Mouse (Mus musculus): ENCODE data around the gene 4932438H23Rik. TPM values are rescaled to one million over a fixed set of nuclear protein-coding genes. Genes with fewer than 3 reads are reported as not detected.

Gene 4932438H23Rik
- polyA plus RNA-seq, 1 experiment from 2014 or later = 0.09 TPM

DNA sequence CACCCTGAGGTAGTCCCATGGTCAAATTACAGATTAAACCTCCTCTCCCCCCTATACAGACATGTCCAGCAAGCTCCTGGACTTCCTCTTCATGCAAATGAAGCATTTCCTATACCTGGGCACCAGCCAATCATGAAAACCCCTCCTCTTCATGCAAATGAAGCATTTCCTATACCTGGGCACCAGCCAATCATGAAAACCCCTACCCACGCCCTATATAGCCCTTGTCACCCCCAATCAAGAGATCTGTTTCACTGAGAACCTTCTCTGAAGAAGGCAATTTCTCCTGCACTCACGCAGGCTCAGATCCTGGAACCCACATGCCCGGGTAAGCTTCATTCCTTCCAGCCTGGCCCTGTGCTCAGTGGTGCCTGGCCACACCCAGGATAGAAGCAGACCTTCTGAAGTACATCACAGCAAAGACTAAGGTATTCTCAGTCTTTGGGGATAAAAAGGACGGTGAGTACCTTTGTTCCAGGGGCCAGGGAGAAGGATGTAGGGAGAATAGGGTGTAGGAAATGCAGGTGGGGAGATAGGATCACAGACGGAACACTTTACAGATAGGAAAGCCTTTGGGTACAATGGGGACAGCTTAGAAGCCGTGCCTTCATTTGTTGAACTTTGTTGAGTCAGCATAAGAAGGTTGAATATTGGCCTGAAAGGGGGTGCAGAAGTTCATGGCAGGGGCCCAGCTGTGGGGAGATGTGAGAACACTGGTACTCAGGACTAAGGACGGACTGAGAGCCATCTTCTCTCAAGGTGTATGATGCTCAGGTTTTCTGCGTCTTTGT is 32.0 kb upstream of the 4932438H23Rik start:
- Histone ChIP-seq H3K9me3 (ENCODE audit: low read length) (no peaks in the 10 kb centered on the region), H3K9ac (replicated peaks; ENCODE audit: low read length) (no peak overlapping the region), H3K36me3 (ENCODE audit: insufficient read depth, low read length) (no peaks in the 10 kb centered on the region), H3K4me1 (ENCODE audit: insufficient read depth, low read length) (no peaks in the 10 kb centered on the region), H3K27ac (ENCODE audit: low read length) (no peak overlapping the region), H3K4me3 (ENCODE audit: low read length) (no peak overlapping the region), H3K27me3 (ENCODE audit: insufficient read depth, low read length) (no peaks in the 10 kb centered on the region), H3K4me2 (replicated peaks; ENCODE audit: low read depth, low read length) (no peak overlapping the region)
- 76% methylated on average over 8 of the region's 8 CpGs for WGBS
- ATAC-seq (ENCODE audit: low FRiP score, low TSS enrichment) = no peak

DNA sequence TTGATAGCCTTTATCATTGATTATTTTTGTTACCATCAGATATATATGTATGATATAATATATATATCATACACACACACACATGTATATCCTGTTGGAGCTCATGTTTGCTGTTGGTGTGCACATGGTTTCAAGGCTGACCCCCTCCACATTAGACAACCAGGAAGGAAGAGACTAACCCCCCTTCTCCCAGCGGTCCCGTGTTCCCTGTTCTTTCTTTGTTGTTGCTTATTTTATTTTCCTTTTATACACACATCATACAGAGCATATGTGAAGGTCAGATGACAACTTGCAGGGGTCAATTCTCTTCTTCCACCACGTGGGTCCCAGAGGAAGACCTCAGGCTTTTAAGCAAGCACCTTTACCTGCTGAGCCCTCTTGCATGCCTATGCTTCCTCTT is 29.3 kb upstream of the 4932438H23Rik start:
- no peak overlapping the region for H3K27ac ChIP-seq (ENCODE audit: low read length)
- no peaks in the 10 kb centered on the region for H3K4me1 ChIP-seq (ENCODE audit: insufficient read depth, low read length)
- no peak overlapping the region for H3K4me2 ChIP-seq (replicated peaks; ENCODE audit: low read depth, low read length)
- H3K27me3 ChIP-seq (ENCODE audit: insufficient read depth, low read length) = 0 out of 2 replicates have a peak, but pooled peaks cover 3% of the 10 kb centered on the region
- ATAC-seq (ENCODE audit: low FRiP score, low TSS enrichment) = no peak
- H3K9ac ChIP-seq (replicated peaks; ENCODE audit: low read length) = no peak overlapping the region
- H3K36me3 ChIP-seq (ENCODE audit: insufficient read depth, low read length) = no peaks in the 10 kb centered on the region
- no peaks in the 10 kb centered on the region for H3K9me3 ChIP-seq (ENCODE audit: low read length)
- no peak overlapping the region for H3K4me3 ChIP-seq (ENCODE audit: low read length)
- WGBS = 72% methylated on average over 3 of the region's 3 CpGs

DNA sequence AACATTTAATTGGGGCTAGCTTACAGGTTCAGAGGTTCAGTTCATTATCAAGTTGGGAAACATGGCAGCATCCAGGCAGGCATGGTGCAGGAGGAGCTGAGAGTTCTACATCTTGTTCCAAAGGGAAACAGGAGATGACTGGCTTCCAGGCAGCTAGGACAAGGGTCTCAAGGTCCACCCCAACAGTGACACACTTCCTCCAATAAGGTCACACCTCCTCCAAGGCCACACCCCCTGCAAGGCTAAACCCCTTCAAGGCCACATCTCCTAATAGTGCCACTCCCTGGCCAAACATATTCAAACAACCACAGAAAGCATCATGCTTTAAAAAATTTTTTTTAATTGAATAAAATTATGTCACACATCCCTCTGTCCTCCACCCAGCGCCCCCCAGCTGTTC is 28.9 kb upstream of the 4932438H23Rik start:
- 0 out of 2 replicates have a peak, but pooled peaks cover 3% of the 10 kb centered on the region for H3K27me3 ChIP-seq (ENCODE audit: insufficient read depth, low read length)
- no peaks in the 10 kb centered on the region for H3K36me3 ChIP-seq (ENCODE audit: insufficient read depth, low read length)
- no peak overlapping the region for H3K4me2 ChIP-seq (replicated peaks; ENCODE audit: low read depth, low read length)
- H3K9me3 ChIP-seq (ENCODE audit: low read length) = no peaks in the 10 kb centered on the region
- no peak for ATAC-seq (ENCODE audit: low FRiP score, low TSS enrichment)
- H3K4me1 ChIP-seq (ENCODE audit: insufficient read depth, low read length) = no peaks in the 10 kb centered on the region
- 86% methylated on average over 1 of the region's 1 CpGs for WGBS
- no peak overlapping the region for H3K9ac ChIP-seq (replicated peaks; ENCODE audit: low read length)
- H3K4me3 ChIP-seq (ENCODE audit: low read length) = no peak overlapping the region
- H3K27ac ChIP-seq (ENCODE audit: low read length) = no peak overlapping the region

DNA sequence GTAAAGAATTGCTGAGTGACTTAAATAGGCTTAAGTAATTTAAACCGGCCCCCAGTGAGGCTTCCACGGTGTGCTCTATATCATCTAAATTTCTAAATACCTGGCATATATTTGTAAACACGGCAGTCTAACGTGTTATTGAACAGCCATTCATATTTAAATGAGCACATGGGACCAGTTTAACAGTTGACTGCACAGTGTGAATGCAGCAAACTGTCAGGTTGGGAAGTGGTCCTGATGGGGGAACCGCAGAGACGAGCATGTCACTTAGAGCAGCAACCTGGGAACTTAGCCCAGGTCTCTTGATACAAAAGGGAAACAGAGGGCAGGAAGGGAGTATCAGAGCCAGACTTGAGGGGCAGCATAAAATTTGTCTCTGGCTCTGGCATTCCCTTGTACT is 25.0 kb upstream of the 4932438H23Rik start:
- Histone ChIP-seq H3K27me3 (ENCODE audit: insufficient read depth, low read length) (peaks cover 3% of the 10 kb centered on the region; the same call in 1 of the 2 replicates), H3K36me3 (ENCODE audit: insufficient read depth, low read length) (no peaks in the 10 kb centered on the region), H3K9me3 (ENCODE audit: low read length) (no peaks in the 10 kb centered on the region), H3K4me2 (replicated peaks; ENCODE audit: low read depth, low read length) (no peak overlapping the region), H3K9ac (replicated peaks; ENCODE audit: low read length) (no peak overlapping the region), H3K4me3 (ENCODE audit: low read length) (no peak overlapping the region), H3K4me1 (ENCODE audit: insufficient read depth, low read length) (no peaks in the 10 kb centered on the region), H3K27ac (ENCODE audit: low read length) (no peak overlapping the region)
- 74% methylated on average over 6 of the region's 6 CpGs for WGBS
- no peak for ATAC-seq (ENCODE audit: low FRiP score, low TSS enrichment)

DNA sequence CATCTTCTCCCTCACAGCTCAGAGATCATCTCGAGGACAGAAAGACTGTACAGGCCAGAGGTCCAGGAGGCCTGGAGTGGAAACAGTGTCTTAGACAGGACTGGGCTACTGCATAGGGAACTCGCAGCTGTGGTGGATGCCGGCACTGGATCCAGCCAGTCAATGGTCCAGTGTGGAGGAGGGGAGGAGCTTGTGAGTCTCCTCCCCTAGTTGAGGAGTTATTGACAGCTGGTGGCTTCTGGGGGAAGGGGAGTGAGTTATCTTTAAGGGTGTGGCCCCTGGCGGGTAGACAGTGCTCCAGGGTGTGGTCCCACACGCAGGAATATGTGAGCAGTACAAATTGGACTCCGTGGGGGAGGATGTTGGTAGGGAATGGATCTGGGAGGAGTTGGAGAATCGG is 21.8 kb upstream of the 4932438H23Rik start:
- Histone ChIP-seq H3K9ac (replicated peaks; ENCODE audit: low read length) (no peak overlapping the region), H3K36me3 (ENCODE audit: insufficient read depth, low read length) (no peaks in the 10 kb centered on the region), H3K9me3 (ENCODE audit: low read length) (no peaks in the 10 kb centered on the region), H3K4me2 (replicated peaks; ENCODE audit: low read depth, low read length) (no peak overlapping the region), H3K4me1 (ENCODE audit: insufficient read depth, low read length) (no peaks in the 10 kb centered on the region), H3K27me3 (ENCODE audit: insufficient read depth, low read length) (peaks cover 3% of the 10 kb centered on the region; the same call in 1 of the 2 replicates), H3K27ac (ENCODE audit: low read length) (no peak overlapping the region), H3K4me3 (ENCODE audit: low read length) (no peak overlapping the region)
- 59% methylated on average over 7 of the region's 7 CpGs for WGBS
- no peak for ATAC-seq (ENCODE audit: low FRiP score, low TSS enrichment)

DNA sequence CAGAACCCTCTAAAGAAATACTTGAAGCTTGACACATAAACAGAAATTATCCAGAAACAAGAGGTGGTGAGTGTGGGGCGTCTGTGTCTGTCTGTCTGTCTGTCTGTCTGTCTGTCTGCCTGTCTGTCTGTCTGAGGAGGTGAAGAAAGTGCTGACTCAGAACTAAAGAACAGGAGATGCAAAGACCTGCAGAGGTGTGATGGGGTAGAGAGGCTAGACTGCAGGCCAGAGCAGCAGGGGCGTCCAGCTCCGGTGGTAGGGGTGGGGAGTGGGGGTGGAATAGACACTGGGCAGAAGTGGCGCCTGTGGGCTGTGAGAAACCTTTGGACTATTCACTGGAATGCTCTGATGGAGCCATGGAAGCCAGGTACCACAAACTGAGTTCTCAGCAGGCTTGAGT is 21.1 kb upstream of the 4932438H23Rik start:
- Histone ChIP-seq H3K9ac (replicated peaks; ENCODE audit: low read length) (no peak overlapping the region), H3K4me1 (ENCODE audit: insufficient read depth, low read length) (no peaks in the 10 kb centered on the region), H3K9me3 (ENCODE audit: low read length) (no peaks in the 10 kb centered on the region), H3K4me3 (ENCODE audit: low read length) (no peak overlapping the region), H3K27me3 (ENCODE audit: insufficient read depth, low read length) (peaks cover 3% of the 10 kb centered on the region; the same call in 1 of the 2 replicates), H3K4me2 (replicated peaks; ENCODE audit: low read depth, low read length) (no peak overlapping the region), H3K36me3 (ENCODE audit: insufficient read depth, low read length) (no peaks in the 10 kb centered on the region), H3K27ac (ENCODE audit: low read length) (no peak overlapping the region)
- ATAC-seq (ENCODE audit: low FRiP score, low TSS enrichment) = no peak
- 81% methylated on average over 4 of the region's 4 CpGs for WGBS

DNA sequence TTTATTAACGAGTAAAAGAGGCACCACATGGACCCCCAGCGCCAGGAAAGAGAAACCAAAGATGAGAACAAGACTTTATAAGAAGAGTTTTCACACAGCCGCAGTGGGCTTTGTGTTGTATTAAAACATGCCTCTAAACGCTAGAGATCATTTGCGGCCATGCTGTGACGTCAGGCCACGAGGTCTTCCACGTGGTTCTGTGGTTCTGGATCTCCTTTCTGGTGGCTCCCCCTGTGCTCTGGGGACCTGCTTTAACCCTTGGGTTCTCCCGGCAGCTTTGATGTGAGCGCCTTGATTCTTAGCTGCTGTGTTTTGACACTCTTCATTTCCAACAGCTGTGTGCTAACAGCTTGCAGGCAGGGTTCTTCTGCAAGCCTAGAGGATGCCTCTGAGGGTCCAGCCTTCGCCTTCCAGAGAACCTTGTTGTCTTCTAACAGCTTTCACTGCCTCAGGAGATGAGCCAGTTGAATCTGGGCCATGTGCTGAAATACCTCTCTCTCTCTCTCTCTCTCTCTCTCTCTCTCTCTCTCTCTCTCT is 16.1 kb upstream of the 4932438H23Rik start:
- ATAC-seq (ENCODE audit: low FRiP score, low TSS enrichment) = no peak
- Histone ChIP-seq H3K4me3 (ENCODE audit: low read length) (no peak overlapping the region), H3K4me2 (replicated peaks; ENCODE audit: low read depth, low read length) (no peak overlapping the region), H3K9me3 (ENCODE audit: low read length) (peaks cover 9% of the 10 kb centered on the region; the same call in 1 of the 2 replicates), H3K36me3 (ENCODE audit: insufficient read depth, low read length) (no peaks in the 10 kb centered on the region), H3K27ac (ENCODE audit: low read length) (no peak overlapping the region), H3K4me1 (ENCODE audit: insufficient read depth, low read length) (no peaks in the 10 kb centered on the region), H3K27me3 (ENCODE audit: insufficient read depth, low read length) (peaks cover 4% of the 10 kb centered on the region), H3K9ac (replicated peaks; ENCODE audit: low read length) (no peak overlapping the region)
- 46% methylated on average over 11 of the region's 11 CpGs for WGBS

DNA sequence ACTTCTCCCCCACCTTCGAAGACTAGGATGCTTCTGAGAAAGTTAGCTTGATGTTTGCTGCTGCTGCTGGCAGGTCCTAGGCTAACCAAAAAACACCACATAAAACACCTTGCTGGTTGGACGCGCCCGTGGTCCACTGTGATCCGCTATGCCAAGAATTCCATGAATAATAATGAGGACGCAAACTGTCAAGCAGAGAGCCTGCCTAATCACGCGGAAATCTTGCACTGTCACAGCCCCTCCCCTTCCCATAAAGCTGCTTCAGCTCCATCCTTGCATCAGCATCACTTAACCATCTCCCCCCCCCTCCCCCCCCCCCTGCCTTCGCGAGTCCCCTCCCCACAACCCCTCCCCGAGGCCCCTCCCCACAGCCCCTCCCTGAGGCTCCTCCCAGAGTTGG is 12.7 kb upstream of the 4932438H23Rik start:
- no peak overlapping the region for H3K4me3 ChIP-seq (ENCODE audit: low read length)
- no peak overlapping the region for H3K9ac ChIP-seq (replicated peaks; ENCODE audit: low read length)
- peaks cover 26% of the 10 kb centered on the region for H3K27me3 ChIP-seq (ENCODE audit: insufficient read depth, low read length)
- H3K36me3 ChIP-seq (ENCODE audit: insufficient read depth, low read length) = no peaks in the 10 kb centered on the region
- no peaks in the 10 kb centered on the region for H3K4me1 ChIP-seq (ENCODE audit: insufficient read depth, low read length)
- no peak overlapping the region for H3K4me2 ChIP-seq (replicated peaks; ENCODE audit: low read depth, low read length)
- 64% methylated on average over 11 of the region's 11 CpGs for WGBS
- no peak overlapping the region for H3K27ac ChIP-seq (ENCODE audit: low read length)
- no peak for ATAC-seq (ENCODE audit: low FRiP score, low TSS enrichment)
- H3K9me3 ChIP-seq (ENCODE audit: low read length) = peaks cover 9% of the 10 kb centered on the region; the same call in 1 of the 2 replicates

DNA sequence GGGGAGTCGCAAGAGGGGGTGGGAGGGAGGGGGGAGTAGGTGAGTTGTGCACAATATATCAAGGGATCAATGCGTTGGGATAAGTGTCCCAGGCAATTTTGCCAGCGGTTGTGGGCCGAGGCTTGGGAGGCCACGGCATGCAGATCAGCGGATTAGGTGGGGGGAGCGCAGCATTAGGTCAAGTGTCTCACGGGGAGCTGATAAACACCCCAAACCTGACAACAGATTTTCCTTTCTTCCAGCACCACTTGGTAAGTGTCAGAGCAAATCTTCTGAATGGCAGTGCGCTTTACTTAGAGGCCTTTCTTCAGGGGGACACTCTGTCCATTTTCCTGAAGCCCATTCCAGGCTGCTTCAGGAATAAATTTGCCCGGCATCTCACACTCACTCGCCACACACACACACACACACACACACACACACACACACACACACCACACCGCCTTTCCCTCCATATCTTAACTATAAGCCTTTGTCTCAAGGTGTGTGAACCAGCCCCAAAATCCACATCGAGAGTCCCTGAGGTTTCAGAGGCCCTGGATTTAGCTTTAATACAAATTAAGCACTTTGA is 10.6 kb upstream of the 4932438H23Rik start:
- Histone ChIP-seq H3K27ac (ENCODE audit: low read length) (no peak overlapping the region), H3K9ac (replicated peaks; ENCODE audit: low read length) (no peak overlapping the region), H3K27me3 (ENCODE audit: insufficient read depth, low read length) (peaks cover 28% of the 10 kb centered on the region), H3K4me1 (ENCODE audit: insufficient read depth, low read length) (no peaks in the 10 kb centered on the region), H3K4me3 (ENCODE audit: low read length) (no peak overlapping the region), H3K4me2 (replicated peaks; ENCODE audit: low read depth, low read length) (no peak overlapping the region), H3K9me3 (ENCODE audit: low read length) (peaks cover 9% of the 10 kb centered on the region; the same call in 1 of the 2 replicates), H3K36me3 (ENCODE audit: insufficient read depth, low read length) (no peaks in the 10 kb centered on the region)
- ATAC-seq (ENCODE audit: low FRiP score, low TSS enrichment) = no peak
- WGBS = 44% methylated on average over 13 of the region's 13 CpGs

Measured in kidney, embryonic 16.5 days (tissue).